Mouse (Mus musculus) CH12.LX (cell line): ENCODE results near the gene Lca5. TPM values are rescaled to one million over a fixed set of nuclear protein-coding genes. Genes with fewer than 3 reads are reported as not detected.
A peak's percentile ranks its signal among the peaks of the same experiment; 100 is the strongest.

ENCODE experiments used
- DNase-seq: peaks from one replicate; pipeline ENCODE4 v3.0.0-alpha.2; 2013; ENCODE audit errors: extremely low read depth
- H3K27ac ChIP-seq: 2 replicates; pipeline ENCODE4 v1.5.1; 2012; ENCODE audit warnings: low read depth, mild to moderate bottlenecking, control low read depth, moderate library complexity; ENCODE audit not compliant: insufficient read depth
- H3K27me3 ChIP-seq: replicated peaks from 2 replicates; pipeline ENCODE3; 2012; ENCODE audit warnings: inconsistent platforms
- H3K36me3 ChIP-seq, 2 experiments: replicated peaks in 1 of 2; 2 replicates each; pipeline versions ENCODE3 to v1.6.1; 2012; ENCODE audit warnings: inconsistent platforms in 1 of 2, low read length in 1 of 2, mild to moderate bottlenecking in 1 of 2, mixed read lengths in 1 of 2, moderate library complexity in 1 of 2; ENCODE audit not compliant: control insufficient read depth in 1 of 2, insufficient read depth in 1 of 2
- H3K4me1 ChIP-seq, 2 experiments: 2 replicates each; pipeline ENCODE4 v1.6.1; 2012; ENCODE audit warnings: inconsistent platforms in 1 of 2, moderate library complexity in 1 of 2; ENCODE audit not compliant: insufficient read depth in 2 of 2, control insufficient read depth in 1 of 2
- H3K4me2 ChIP-seq: 2 replicates; pipeline ENCODE4 v1.6.1; 2012; ENCODE audit warnings: low read depth, mild to moderate bottlenecking, control low read depth; ENCODE audit not compliant: poor library complexity, insufficient read depth, severe bottlenecking
- H3K4me3 ChIP-seq, 3 experiments: fragments of 150-350 bp in 1 of 3; sonication (generic) in 1 of 3; replicated peaks in 1 of 3; 2 replicates each; pipeline versions ENCODE3 to v1.5.1; 2011 to 2012; ENCODE audit warnings: low read depth in 2 of 3, low read length in 2 of 3, mild to moderate bottlenecking in 2 of 3, moderate library complexity in 2 of 3, control low read depth in 1 of 3, improper control_type of control experiment in 1 of 3, inconsistent platforms in 1 of 3, mixed read lengths in 1 of 3; ENCODE audit not compliant: poor library complexity in 1 of 3
- H3K79me2 ChIP-seq: replicated peaks from 2 replicates; pipeline ENCODE4 v1.6.1; 2012; ENCODE audit warnings: mild to moderate bottlenecking, moderate library complexity; ENCODE audit not compliant: control insufficient read depth, poor library complexity, insufficient read depth, severe bottlenecking; ENCODE audit errors: extremely low read depth
- H3K9ac ChIP-seq: 2 replicates; pipeline ENCODE4 v1.6.1; 2012; ENCODE audit warnings: low read depth, mild to moderate bottlenecking, control low read depth, moderate library complexity; ENCODE audit not compliant: insufficient read depth
- H3K9me3 ChIP-seq: replicated peaks from 2 replicates; pipeline ENCODE3; 2012; ENCODE audit warnings: low read length, inconsistent platforms, mixed read lengths
- BHLHE40 ChIP-seq: IDR thresholded peaks from 2 replicates; pipeline ENCODE4 v1.6.1; 2011; ENCODE audit warnings: mild to moderate bottlenecking, low read depth, low read length, improper control_type of control experiment
- ETS1 ChIP-seq: conservative IDR thresholded peaks from 2 replicates; pipeline ENCODE4 v1.6.1; 2012; ENCODE audit warnings: low read depth, mild to moderate bottlenecking, inconsistent platforms, low read length, improper control_type of control experiment, moderate library complexity
- IRF4 ChIP-seq: IDR thresholded peaks from 2 replicates; pipeline ENCODE4 v1.6.1; 2014; ENCODE audit warnings: low read depth, mild to moderate bottlenecking, inconsistent platforms, low read length, improper control_type of control experiment
- MYC ChIP-seq: IDR thresholded peaks from 2 replicates; pipeline ENCODE4 v1.6.1; 2011; ENCODE audit warnings: low read depth, mild to moderate bottlenecking, improper control_type of control experiment, low read length
- NRF1 ChIP-seq: IDR thresholded peaks from 2 replicates; pipeline ENCODE4 v1.6.1; 2014; ENCODE audit warnings: low read depth, mild to moderate bottlenecking, inconsistent platforms, low read length, improper control_type of control experiment, moderate library complexity
- PAX5 ChIP-seq: IDR thresholded peaks from 2 replicates; pipeline ENCODE4 v1.6.1; 2012; ENCODE audit warnings: low read length, inconsistent platforms, mixed read lengths
- RAD21 ChIP-seq: IDR thresholded peaks from 2 replicates; pipeline ENCODE4 v1.6.1; 2011; ENCODE audit warnings: low read depth, mild to moderate bottlenecking, low read length, improper control_type of control experiment, moderate library complexity
- SIN3A ChIP-seq: IDR thresholded peaks from 2 replicates; pipeline ENCODE4 v1.6.1; 2012; ENCODE audit warnings: low read length, improper control_type of control experiment, inconsistent platforms
- ZKSCAN1 ChIP-seq: IDR thresholded peaks from 2 replicates; pipeline ENCODE4 v1.6.1; 2012; ENCODE audit warnings: low read depth, inconsistent platforms, low read length, improper control_type of control experiment, borderline replicate concordance
- dilution Hi-C: fragments of 300-500 bp; cut with MboI; formaldehyde crosslinking; loops from 2 replicates; pipeline ENCODE4 v1.14.3; 2020; ENCODE audit warnings: low sequenced_read_pairs; ENCODE audit not compliant: extremely low pct_unique_long_range_greater_than_20kb, extremely low pct_ligation_motif_present
- in situ Hi-C: fragments of 300-500 bp; cut with MboI; formaldehyde crosslinking; loops from 3 replicates; pipeline ENCODE4 v1.14.3; 2019; ENCODE audit warnings: low sequenced_read_pairs, low pct_ligation_motif_present, low pct_unique_long_range_greater_than_20kb, mixed read lengths
- polyA plus RNA-seq: library from polyadenylated mRNA; unstranded; fragments of >175 nt; gene quantifications from 2 replicates; pipeline ENCODE4 v1.2.1, GENCODE M21; 2012; ENCODE audit warnings: low read depth; ENCODE audit not compliant: insufficient read length
- total RNA-seq, 2 experiments: library from RNA; depleted of rRNA; stranded (reverse); fragments of 300-350 nt in 1 of 2; fragments of >200 nt in 1 of 2; gene quantifications; 2 replicates each; pipeline ENCODE4 v1.2.3; 2012 to 2014

Gene Lca5
- total and polyA plus RNA-seq, 3 experiments = 4.1 to 5.5 (median 4.1) TPM

- Histone ChIP-seq H3K9me3 (no peaks in the 10 kb centered on the region), H3K79me2 (no peaks in the 10 kb centered on the region), H3K36me3 (no peaks in the 10 kb centered on the region), H3K4me3 (no peak overlapping the region), H3K4me2 (0 out of 2 replicates have a peak overlapping the region, but pooled peaks have one; percentile 7), H3K27ac (no peak overlapping the region), H3K9ac (no peak overlapping the region), H3K4me1 (peaks cover 2 to 14% of the 10 kb centered on the region in 2 experiments; a peak in 3 of 4 replicates), H3K27me3 (no peaks in the 10 kb centered on the region)
- dilution Hi-C loops = no loop called here
- in situ Hi-C loops = no loop called here
- TF ChIP-seq SIN3A (no peak), ETS1 (0 out of 2 replicates have a peak, but pooled peaks have one; percentile 9), ZKSCAN1 (no peak), IRF4 (no peak), BHLHE40 (peak; percentile 70), RAD21 (no peak), NRF1 (no peak), PAX5 (no peak), MYC (no peak)
- peak; percentile 26 for DNase-seq
These were observed 98.2 kb downstream of the Lca5 start for GRCm38 (mm10) chr9:83342491-83343370.

Other genes starting within 250 kb of the Lca5 start
- 0.04 and 0.08 TPM in 2 replicates for gene Sh3bgrl2, start 107.2 kb upstream of the Lca5 start, total RNA-seq (2012; rRNA removed)
- gene Sh3bgrl2, start 107.2 kb upstream of the Lca5 start, total RNA-seq (2014; rRNA removed) = 0.27 TPM in 2 replicates
- gene Sh3bgrl2, start 107.2 kb upstream of the Lca5 start, polyA plus RNA-seq = 0.11 and 0.26 TPM in 2 replicates